Mouse (Mus musculus): ENCODE data around the gene Colq.

DNA sequence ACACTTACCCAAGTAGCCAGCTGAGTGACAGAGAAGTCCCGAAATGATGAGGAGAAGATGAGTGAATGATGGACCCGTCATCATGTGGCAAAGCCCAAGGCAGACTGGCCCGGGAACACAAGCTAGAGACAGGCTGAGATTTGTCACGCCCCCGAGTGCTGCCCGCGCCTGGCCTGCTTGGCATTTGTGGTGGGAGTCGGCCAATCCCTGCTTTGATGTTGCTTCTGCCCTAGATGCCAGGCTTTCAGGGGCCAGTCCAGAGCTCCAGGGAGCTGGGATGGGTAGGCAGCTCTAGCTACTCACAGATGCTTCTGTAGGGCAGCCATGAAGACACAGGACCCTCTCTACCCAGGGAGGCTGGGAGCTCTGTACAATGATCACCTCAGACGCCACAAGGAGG, 33.4 kb downstream of the Colq start:
- TF ChIP-seq CTCF (IDR thresholded peaks at IDR 0.05; ENCODE audit: borderline replicate concordance, insufficient read depth, low read depth, low read length), result no peak
- TF ChIP-seq POLR2A (IDR thresholded peaks at IDR 0.05; ENCODE audit: borderline replicate concordance, insufficient read depth, low read length), result no peak
